Mouse (Mus musculus) heart, embryonic 12.5 days (tissue): ENCODE measurements around the gene Xbp1. TPM values are rescaled to one million over a fixed set of nuclear protein-coding genes. Genes with fewer than 3 reads are reported as not detected.

Experiments used
- ATAC-seq: fragments of 200-750 bp; cut with Nextera tagmentation; 2 replicates; pipeline ENCODE4 v1.8.0; 2017; ENCODE audit warnings: moderate TSS enrichment, moderate library complexity; ENCODE audit not compliant: insufficient number of reproducible peaks, low FRiP score
- H3K27ac ChIP-seq: fragments of 300-500 bp; sonication (generic); 2 replicates; pipeline ENCODE4 v1.5.1; 2016; ENCODE audit warnings: mild to moderate bottlenecking, moderate library complexity; ENCODE audit not compliant: poor library complexity, severe bottlenecking
- H3K27me3 ChIP-seq: fragments of 300-500 bp; sonication (generic); replicated peaks from 2 replicates; pipeline ENCODE4 v1.6.1; 2016; ENCODE audit warnings: mild to moderate bottlenecking, moderate library complexity
- H3K36me3 ChIP-seq: fragments of 300-500 bp; sonication (generic); 2 replicates; pipeline ENCODE4 v1.6.1; 2016; ENCODE audit warnings: mild to moderate bottlenecking, moderate library complexity
- H3K4me1 ChIP-seq: fragments of 300-500 bp; sonication (generic); replicated peaks from 2 replicates; pipeline ENCODE4 v1.6.1; 2016; ENCODE audit warnings: mild to moderate bottlenecking
- H3K4me2 ChIP-seq: fragments of 300-500 bp; sonication (generic); 2 replicates; pipeline ENCODE4 v1.6.1; 2016; ENCODE audit warnings: mild to moderate bottlenecking, moderate library complexity
- H3K4me3 ChIP-seq: fragments of 300-500 bp; sonication (generic); 2 replicates; pipeline ENCODE4 v1.5.1; 2016; ENCODE audit warnings: mild to moderate bottlenecking
- H3K9ac ChIP-seq: fragments of 300-500 bp; sonication (generic); 2 replicates; pipeline ENCODE4 v1.6.1; 2016; ENCODE audit warnings: mild to moderate bottlenecking, moderate library complexity
- H3K9me3 ChIP-seq: fragments of 300-500 bp; sonication (generic); replicated peaks from 2 replicates; pipeline ENCODE4 v1.6.1; 2016; ENCODE audit warnings: mild to moderate bottlenecking, moderate library complexity
- WGBS: fragments of 180-500 bp; shearing (Covaris S2); methylation state at CpG from one replicate; pipeline ENCODE4 v1.1.7; 2016; 5-methylcytosine and 5-hydroxymethylcytosine counted together
- polyA plus RNA-seq: library from polyadenylated mRNA; unstranded; fragments of >200 nt; fragmentation: Nextera tagmentation; extraction: Ambion mirVana; gene quantifications from 2 replicates; pipeline ENCODE4 v1.2.1, GENCODE M21; 2016

The Xbp1 gene
- polyA plus RNA-seq, 1 experiment from 2014 or later: 125 TPM

DNA sequence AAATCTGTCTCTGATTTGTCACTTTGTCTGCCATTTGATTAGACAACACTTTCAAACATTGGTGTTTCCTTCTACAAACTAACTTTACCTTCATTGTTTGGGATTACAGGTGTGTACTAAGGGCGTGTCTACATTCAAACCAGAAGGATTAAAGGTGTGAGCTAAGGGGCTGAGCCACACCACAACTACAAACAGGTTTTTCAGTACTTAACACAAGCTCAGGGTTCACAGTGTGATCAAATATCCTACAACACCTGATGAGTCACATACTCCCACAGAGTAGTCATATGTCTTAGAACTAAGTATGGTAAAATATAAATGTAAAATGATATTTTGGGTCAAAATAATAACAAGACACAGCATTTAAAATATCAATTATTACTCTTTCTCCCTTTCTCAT, 31.5 kb downstream of the Xbp1 start:
- 45% methylated on average over 1 of the region's 1 CpGs for WGBS
- H3K27ac ChIP-seq: no peak overlapping the region
- peaks cover 20% of the 10 kb centered on the region for H3K9me3 ChIP-seq
- no peak for ATAC-seq
- H3K4me2 ChIP-seq: no peak overlapping the region
- no peaks in the 10 kb centered on the region for H3K36me3 ChIP-seq
- H3K4me3 ChIP-seq: no peak overlapping the region
- H3K4me1 ChIP-seq: no peaks in the 10 kb centered on the region
- no peak overlapping the region for H3K9ac ChIP-seq
- no peaks in the 10 kb centered on the region for H3K27me3 ChIP-seq

- H3K9ac ChIP-seq: no peak overlapping the region
- H3K4me1 ChIP-seq: peaks cover 10% of the 10 kb centered on the region; the same call in 1 of the 2 replicates
- H3K27ac ChIP-seq: no peak overlapping the region
- no peak for ATAC-seq
- H3K36me3 ChIP-seq: no peaks in the 10 kb centered on the region
- H3K27me3 ChIP-seq: no peaks in the 10 kb centered on the region
- WGBS: 63% methylated on average over 3 of the region's 3 CpGs
- H3K9me3 ChIP-seq: no peaks in the 10 kb centered on the region
- H3K4me3 ChIP-seq: no peak overlapping the region
- H3K4me2 ChIP-seq: no peak overlapping the region
Measured at GRCm38 (mm10) chr11:5560273-5560672, 39.8 kb downstream of the Xbp1 start.

GRCm38 (mm10) chr11:5562625-5563268, 42.3 kb downstream of the Xbp1 start:
- Histone ChIP-seq H3K27ac (no peak overlapping the region), H3K4me2 (peak overlapping the region; percentile 31), H3K4me3 (no peak overlapping the region), H3K9ac (no peak overlapping the region), H3K4me1 (peaks cover 10% of the 10 kb centered on the region; the same call in 1 of the 2 replicates), H3K27me3 (no peaks in the 10 kb centered on the region), H3K36me3 (no peaks in the 10 kb centered on the region), H3K9me3 (0 out of 2 replicates have a peak, but pooled peaks cover 4% of the 10 kb centered on the region)
- WGBS: 20% methylated on average over 9 of the region's 9 CpGs
- peak; percentile 54 for ATAC-seq

- Histone ChIP-seq H3K27me3 (no peaks in the 10 kb centered on the region), H3K4me3 (no peak overlapping the region), H3K4me1 (peaks cover 10% of the 10 kb centered on the region; the same call in 1 of the 2 replicates), H3K9ac (no peak overlapping the region), H3K27ac (no peak overlapping the region), H3K4me2 (no peak overlapping the region), H3K9me3 (0 out of 2 replicates have a peak, but pooled peaks cover 5% of the 10 kb centered on the region), H3K36me3 (no peaks in the 10 kb centered on the region)
- ATAC-seq: no peak
- WGBS: 65% methylated on average over 6 of the region's 6 CpGs
Measured at GRCm38 (mm10) chr11:5563898-5564297, 43.4 kb downstream of the Xbp1 start.

GRCm38 (mm10) chr11:5565596-5565995, 45.1 kb downstream of the Xbp1 start:
- Histone ChIP-seq H3K4me3 (no peak overlapping the region), H3K36me3 (no peaks in the 10 kb centered on the region), H3K4me1 (peaks cover 10% of the 10 kb centered on the region; the same call in 1 of the 2 replicates), H3K9me3 (0 out of 2 replicates have a peak, but pooled peaks cover 5% of the 10 kb centered on the region), H3K27ac (no peak overlapping the region), H3K27me3 (no peaks in the 10 kb centered on the region), H3K9ac (no peak overlapping the region), H3K4me2 (no peak overlapping the region)
- 86% methylated on average over 3 of the region's 3 CpGs for WGBS
- ATAC-seq: no peak

DNA sequence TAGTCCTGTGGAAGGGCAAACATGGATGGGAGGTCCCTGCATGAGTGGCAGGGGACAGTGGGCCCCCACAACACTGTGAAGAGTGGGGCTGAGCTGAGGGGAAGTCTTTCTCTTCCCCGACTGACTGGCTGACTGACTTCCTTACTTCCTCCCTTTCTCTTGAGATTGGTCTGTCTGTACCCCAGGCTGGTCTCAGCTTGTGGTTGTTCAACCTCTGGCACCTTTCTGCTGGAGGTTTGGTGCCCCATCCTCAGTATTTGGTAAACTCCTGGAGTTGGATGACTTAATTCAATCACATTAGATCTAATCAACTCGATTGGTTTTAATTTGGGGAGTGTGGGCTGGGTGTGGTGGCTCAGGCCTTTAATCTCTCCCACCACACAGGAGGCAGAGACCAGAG, 46.0 kb downstream of the Xbp1 start:
- ATAC-seq: no peak
- Histone ChIP-seq H3K4me1 (peaks cover 10% of the 10 kb centered on the region; the same call in 1 of the 2 replicates), H3K9ac (no peak overlapping the region), H3K4me2 (no peak overlapping the region), H3K9me3 (0 out of 2 replicates have a peak, but pooled peaks cover 5% of the 10 kb centered on the region), H3K27me3 (no peaks in the 10 kb centered on the region), H3K4me3 (no peak overlapping the region), H3K36me3 (no peaks in the 10 kb centered on the region), H3K27ac (no peak overlapping the region)
- WGBS: 60% methylated on average over 2 of the region's 2 CpGs

- Histone ChIP-seq H3K4me3 (no peak overlapping the region), H3K36me3 (no peaks in the 10 kb centered on the region), H3K4me2 (no peak overlapping the region), H3K27ac (no peak overlapping the region), H3K4me1 (peaks cover 10% of the 10 kb centered on the region; the same call in 1 of the 2 replicates), H3K27me3 (no peaks in the 10 kb centered on the region), H3K9me3 (0 out of 2 replicates have a peak, but pooled peaks cover 5% of the 10 kb centered on the region), H3K9ac (no peak overlapping the region)
- 94% methylated on average over 6 of the region's 6 CpGs for WGBS
- ATAC-seq: no peak
Measured at GRCm38 (mm10) chr11:5567654-5568053, 47.2 kb downstream of the Xbp1 start.

- Histone ChIP-seq H3K9me3 (0 out of 2 replicates have a peak, but pooled peaks cover 5% of the 10 kb centered on the region), H3K27ac (no peak overlapping the region), H3K36me3 (no peaks in the 10 kb centered on the region), H3K4me2 (no peak overlapping the region), H3K27me3 (no peaks in the 10 kb centered on the region), H3K4me3 (no peak overlapping the region), H3K9ac (no peak overlapping the region), H3K4me1 (peaks cover 5% of the 10 kb centered on the region; the same call in 1 of the 2 replicates)
- ATAC-seq: no peak
- WGBS: 83% methylated on average over 5 of the region's 5 CpGs
Measured at GRCm38 (mm10) chr11:5568082-5568481, 47.6 kb downstream of the Xbp1 start.

- 80% methylated on average over 12 of the region's 12 CpGs for WGBS
Measured at GRCm38 (mm10) chr11:5569474-5569873, 49.0 kb downstream of the Xbp1 start, which contains the start of gene Ankrd36. Ankrd36 (plus strand) TSS chr11:5569684.

DNA sequence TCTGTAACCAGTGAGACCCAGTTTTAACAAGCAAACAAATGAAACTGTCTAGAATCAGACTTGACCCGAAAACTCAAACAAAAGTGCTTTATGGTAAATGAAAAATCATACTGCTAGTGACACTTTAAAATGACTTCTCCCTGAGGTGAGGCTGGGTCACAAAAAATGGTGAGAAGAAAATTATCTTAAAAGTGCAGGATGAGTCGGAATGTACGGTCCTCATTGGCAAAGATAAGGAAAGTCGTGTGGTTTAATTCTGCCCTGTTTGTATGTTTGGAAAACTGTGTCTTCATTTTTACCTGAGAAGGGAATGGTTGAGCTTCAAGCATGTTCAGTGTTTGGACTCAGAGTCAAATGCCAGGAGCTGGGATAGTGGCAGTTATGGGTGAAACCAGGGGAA, 51.4 kb downstream of the Xbp1 start:
- Histone ChIP-seq H3K9ac (no peak overlapping the region), H3K4me2 (no peak overlapping the region), H3K4me1 (0 out of 2 replicates have a peak, but pooled peaks cover 4% of the 10 kb centered on the region), H3K36me3 (no peaks in the 10 kb centered on the region), H3K9me3 (0 out of 2 replicates have a peak, but pooled peaks cover 5% of the 10 kb centered on the region), H3K27me3 (no peaks in the 10 kb centered on the region), H3K4me3 (no peak overlapping the region), H3K27ac (no peak overlapping the region)
- WGBS: 72% methylated on average over 4 of the region's 4 CpGs
- ATAC-seq: no peak

More at GRCm38 (mm10) chr11:5569474-5569873, 49.0 kb downstream of the Xbp1 start, which contains the start of gene Ankrd36:
- Histone ChIP-seq H3K4me3 (no peak within 1 kb of the TSS), H3K9ac (no peak within 1 kb of the TSS), H3K9me3 (0 out of 2 replicates have a peak, but pooled peaks cover 5% of the 10 kb centered on the region), H3K36me3 (no peaks in the 10 kb centered on the region), H3K27ac (no peak within 1 kb of the TSS), H3K27me3 (no peaks in the 10 kb centered on the region), H3K4me1 (0 out of 2 replicates have a peak, but pooled peaks cover 4% of the 10 kb centered on the region), H3K4me2 (no peak within 1 kb of the TSS)
- ATAC-seq: no peak

GRCm38 (mm10) chr11:5573821-5574220, 53.4 kb downstream of the Xbp1 start:
- Histone ChIP-seq H3K9me3 (no peaks in the 10 kb centered on the region), H3K36me3 (no peaks in the 10 kb centered on the region), H3K4me3 (no peak overlapping the region), H3K9ac (no peak overlapping the region), H3K27me3 (no peaks in the 10 kb centered on the region), H3K4me1 (peaks cover 16% of the 10 kb centered on the region), H3K27ac (no peak overlapping the region), H3K4me2 (no peak overlapping the region)
- WGBS: 43% methylated on average over 2 of the region's 2 CpGs
- peak; percentile 91 for ATAC-seq
